Mouse (Mus musculus): ENCODE data around the gene B3glct.

DNA sequence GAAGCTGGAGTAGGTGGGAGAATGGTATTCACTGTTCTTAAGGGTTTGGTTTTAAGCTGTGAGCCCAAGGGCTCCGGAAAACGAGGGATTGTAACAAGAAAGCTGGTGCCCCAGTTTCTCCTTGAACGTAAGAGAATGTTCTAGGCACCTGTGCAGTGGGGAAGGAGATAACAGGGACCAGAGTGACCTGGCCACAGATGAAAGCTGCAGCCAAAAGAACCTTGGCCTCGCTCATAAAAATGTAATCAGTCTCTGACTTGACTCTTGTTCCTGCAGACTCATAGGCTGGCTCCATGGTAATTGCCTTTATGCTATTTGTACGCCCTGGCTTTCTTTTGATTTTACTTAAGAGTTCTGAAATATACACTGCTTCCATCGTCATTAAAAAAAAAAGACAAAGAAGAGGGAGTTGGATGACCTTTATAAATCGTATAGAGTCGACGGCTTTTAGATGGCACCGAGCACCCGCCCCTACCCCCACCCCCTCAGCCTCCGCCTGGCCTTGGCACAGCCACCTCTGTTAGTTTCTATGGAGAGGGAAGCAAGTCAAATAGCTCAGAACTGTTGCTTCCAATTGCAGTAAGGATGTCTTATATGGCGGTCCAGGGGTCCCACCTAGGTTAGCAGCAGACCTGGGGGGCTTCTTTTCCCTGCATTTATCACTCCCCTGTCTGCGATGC lies 28.4 kb upstream of the B3glct start:
- TF ChIP-seq MAFK (IDR thresholded peaks at IDR 0.05; ENCODE audit: insufficient read depth, low read depth, low read length) (no peak), HCFC1 (IDR thresholded peaks at IDR 0.05; ENCODE audit: borderline replicate concordance, insufficient read depth, low read length) (no peak), CHD2 (IDR thresholded peaks at IDR 0.05; ENCODE audit: low read depth, low read length) (no peak)
